Mouse (Mus musculus) heart, adult 18-20 months (tissue): ENCODE results near the gene Fas. TPM values are rescaled to one million over a fixed set of nuclear protein-coding genes. Genes with fewer than 3 reads are reported as not detected.

ENCODE experiments used
- DNase-seq, 2 experiments: peaks; one replicate each; pipeline ENCODE4 v3.0.0; 2021 to 2022; ENCODE audit warnings: mixed read lengths in 1 of 2
- long read RNA-seq, 2 experiments: library from polyadenylated mRNA; stranded (forward); transcript quantifications; one replicate each; pipeline ENCODE4 v2.0.0; 2021
- total RNA-seq, 2 experiments: library from RNA; stranded (reverse); gene quantifications; 2 replicates each; pipeline ENCODE4 v1.2.3; 2021

The Fas gene
- total RNA-seq, result 10 to 100 TPM; 13.9 to 18.8 TPM
- long read RNA-seq, experiment 1, transcript Fas-201 (9 exons, 1,481 nt), result major isoform, 9 of 12 reads
- long read RNA-seq, experiment 1, partial matches to known transcripts, result 3 of 12 reads
- long read RNA-seq, experiment 1, other reads (novel, unspliced or antisense), result 0 of 12 reads
- long read RNA-seq, experiment 2, transcript Fas-201 (9 exons, 1,481 nt), result major isoform, 6 of 13 reads
- long read RNA-seq, experiment 2, partial matches to known transcripts, result 5 of 13 reads
- long read RNA-seq, experiment 2, other reads (novel, unspliced or antisense), result 1 of 13 reads

GRCm38 (mm10) chr19:34289948-34290789 is at the start of gene Fas:
Fas (plus strand) TSS chr19:34290666.
- DNase-seq, result peak; percentile 87 to 93

DNA sequence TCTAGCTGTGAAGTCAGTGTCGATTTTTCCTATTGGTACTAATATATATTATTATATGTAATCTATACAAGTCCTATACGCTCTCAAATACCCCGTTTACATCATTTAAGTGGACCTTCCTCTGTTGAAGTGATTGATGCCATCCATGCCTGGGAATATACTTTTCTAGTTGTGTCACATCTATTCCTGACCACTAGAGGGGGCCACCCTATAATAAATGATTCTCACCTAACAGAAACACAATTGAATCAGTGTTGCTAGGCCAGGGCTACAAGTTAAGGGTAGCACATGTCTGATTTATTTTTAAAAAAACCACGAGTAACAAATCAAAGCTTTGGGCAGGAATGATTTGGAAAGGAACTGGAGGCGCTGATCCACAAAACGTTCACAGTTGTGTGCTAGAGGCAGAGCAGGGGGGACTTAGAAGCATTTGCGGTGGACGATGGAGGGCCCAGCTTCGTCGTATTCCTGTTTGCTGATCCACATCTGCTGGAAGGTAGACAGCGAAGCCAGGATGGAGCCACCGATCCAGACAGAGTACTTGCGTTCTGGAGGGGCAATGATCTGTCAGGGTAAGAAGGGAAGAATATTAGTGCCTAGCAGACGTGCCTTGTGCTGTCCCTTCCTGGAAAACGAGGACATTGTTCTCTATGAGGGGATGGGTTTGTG is 49.1 kb upstream of the Fas start:
- peak in 1 of 2 experiments; percentile 63 for DNase-seq

DNA sequence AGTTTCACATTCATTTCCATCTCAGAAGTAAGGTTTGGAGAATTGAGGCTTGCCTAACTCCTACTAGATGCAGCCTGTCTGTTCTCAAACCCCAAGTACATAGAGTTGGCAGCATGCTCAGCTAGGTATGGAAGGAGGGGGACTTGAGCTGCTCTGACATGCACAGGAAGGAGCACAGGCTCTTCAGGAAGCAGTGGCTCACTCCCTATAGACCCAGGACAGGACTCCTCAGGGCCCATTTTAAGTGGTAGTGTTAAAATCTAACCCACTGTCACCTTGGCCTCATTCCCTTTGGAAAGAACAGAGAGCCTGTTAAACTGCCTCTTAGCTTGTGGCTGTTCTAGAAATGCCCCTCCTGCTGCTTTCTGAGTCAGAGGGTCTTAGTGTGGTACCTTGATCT is 47.5 kb upstream of the Fas start:
- DNase-seq, result no peak

GRCm38 (mm10) chr19:34244056-34244455 is 46.4 kb upstream of the Fas start:
- peak; percentile 77 to 87 for DNase-seq

GRCm38 (mm10) chr19:34248558-34248957 is 41.9 kb upstream of the Fas start:
- DNase-seq, result no peak

- DNase-seq, result no peak
Observed at GRCm38 (mm10) chr19:34250621-34251020, 39.8 kb upstream of the Fas start.

DNA sequence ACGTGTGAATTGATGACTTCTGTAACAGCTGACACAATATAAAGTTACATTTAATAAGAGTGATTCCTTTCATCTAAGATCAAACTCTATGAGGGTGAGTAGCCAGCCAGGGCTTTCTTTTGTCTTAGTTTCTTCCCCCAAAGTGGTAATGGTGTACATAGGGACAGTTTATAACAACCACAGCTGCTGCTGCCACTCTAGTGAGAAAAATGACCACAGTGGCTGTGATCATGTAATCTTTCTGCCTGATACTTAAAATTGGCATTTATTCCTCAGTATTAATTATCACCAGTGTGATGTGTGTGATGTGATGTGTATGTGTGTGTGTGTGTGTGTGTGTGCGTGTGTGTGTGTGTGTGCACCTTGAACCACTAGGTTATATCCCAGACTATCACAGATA is 38.6 kb upstream of the Fas start:
- DNase-seq, result no peak

DNA sequence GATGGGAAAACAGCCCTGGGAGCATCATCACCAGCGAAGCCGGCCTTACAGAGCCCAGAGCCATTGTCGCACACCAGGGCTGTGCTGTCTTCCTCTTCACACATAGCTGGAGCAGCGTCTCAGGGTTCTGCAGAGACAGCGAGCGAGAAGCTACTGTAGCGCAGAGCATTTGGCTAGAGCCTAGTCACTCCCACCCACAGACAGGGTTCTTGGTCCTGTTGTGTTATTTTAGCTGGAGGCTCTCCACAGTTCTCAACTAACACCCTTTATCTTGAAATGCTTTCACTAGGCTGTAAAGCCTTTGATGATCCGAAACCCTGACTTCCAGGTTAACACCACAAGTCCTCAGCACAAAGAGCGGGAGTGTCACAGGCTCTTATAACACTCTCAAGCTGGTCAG is 38.0 kb upstream of the Fas start:
- DNase-seq, result no peak

- DNase-seq, result peak; percentile 38 to 39
Observed at GRCm38 (mm10) chr19:34254101-34254879, 36.2 kb upstream of the Fas start.

GRCm38 (mm10) chr19:34254880-34255681 is 35.4 kb upstream of the Fas start, which contains the start of gene Acta2:
Acta2 (minus strand) TSS chr19:34255590.
- no peak for DNase-seq

- DNase-seq, result no peak
Observed at GRCm38 (mm10) chr19:34256149-34256548, 34.3 kb upstream of the Fas start.

DNA sequence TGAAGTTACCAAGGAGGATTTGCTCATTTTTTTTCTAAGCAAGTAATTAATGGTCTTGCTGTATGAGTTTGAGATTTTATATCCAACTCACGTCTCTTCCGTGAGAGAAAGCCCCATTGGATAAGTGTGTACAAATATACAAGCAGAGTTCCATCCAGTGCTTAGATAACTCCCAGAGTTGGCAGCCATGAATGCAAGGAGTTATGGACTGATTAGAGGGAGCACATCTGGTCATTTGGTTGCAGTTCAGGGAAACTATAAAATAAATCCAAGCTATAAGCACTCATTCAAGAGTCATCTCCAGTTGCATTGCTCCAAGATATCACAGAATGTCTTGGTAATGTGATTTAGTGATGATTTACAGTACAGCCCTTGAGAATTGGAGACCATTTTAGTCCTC is 33.5 kb upstream of the Fas start:
- no peak for DNase-seq

GRCm38 (mm10) chr19:34262273-34262974 is 28.0 kb upstream of the Fas start:
- peak in 1 of 2 experiments; percentile 42 for DNase-seq

DNA sequence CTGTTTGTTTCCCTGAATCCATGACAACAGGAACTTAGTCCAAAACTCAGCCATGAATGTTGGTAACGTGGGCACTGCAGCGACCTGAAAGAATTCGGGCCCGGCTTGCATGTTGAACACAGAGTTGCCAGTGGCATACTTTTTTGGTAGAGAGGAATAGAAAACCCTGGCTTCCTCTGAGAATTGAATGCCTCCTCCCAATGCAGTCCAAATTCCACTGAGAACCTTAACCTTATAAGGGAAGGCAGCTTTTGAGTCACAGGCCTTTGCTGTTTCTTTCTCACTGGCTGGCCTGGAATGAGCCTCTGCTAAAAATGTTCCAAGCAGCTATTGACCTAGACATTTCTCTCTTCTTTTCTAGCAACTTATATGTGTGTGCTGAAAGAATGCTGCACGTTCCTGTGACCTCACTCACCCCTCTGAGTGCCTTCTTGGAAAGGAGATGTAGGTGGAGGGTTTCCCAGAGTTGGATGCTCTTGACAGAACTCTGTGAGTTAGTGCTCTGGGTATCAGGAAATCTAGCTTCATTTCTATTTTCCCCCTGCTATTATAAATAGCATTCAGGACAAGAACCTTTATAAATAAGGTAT is 24.8 kb upstream of the Fas start:
- peak; percentile 41 to 68 for DNase-seq

DNA sequence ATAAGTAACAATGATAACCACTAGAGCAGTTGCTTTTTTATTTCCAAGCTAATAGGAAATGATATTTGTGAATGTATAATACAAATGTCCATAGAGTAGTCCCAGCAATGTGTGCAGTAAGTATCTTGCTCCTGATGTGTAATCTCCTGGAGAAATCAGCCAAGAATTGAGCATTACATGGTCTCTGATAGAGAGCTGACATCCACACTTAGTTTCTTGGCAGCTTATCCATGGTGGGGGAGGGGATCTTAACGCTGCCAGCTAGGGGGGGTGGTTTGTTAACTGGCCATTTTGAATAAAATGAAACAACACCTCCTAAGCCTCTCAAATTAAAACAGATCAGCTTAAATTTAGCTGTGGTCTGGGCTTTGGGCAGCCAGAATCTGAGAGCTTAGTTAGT is 21.5 kb upstream of the Fas start:
- DNase-seq, result no peak

DNA sequence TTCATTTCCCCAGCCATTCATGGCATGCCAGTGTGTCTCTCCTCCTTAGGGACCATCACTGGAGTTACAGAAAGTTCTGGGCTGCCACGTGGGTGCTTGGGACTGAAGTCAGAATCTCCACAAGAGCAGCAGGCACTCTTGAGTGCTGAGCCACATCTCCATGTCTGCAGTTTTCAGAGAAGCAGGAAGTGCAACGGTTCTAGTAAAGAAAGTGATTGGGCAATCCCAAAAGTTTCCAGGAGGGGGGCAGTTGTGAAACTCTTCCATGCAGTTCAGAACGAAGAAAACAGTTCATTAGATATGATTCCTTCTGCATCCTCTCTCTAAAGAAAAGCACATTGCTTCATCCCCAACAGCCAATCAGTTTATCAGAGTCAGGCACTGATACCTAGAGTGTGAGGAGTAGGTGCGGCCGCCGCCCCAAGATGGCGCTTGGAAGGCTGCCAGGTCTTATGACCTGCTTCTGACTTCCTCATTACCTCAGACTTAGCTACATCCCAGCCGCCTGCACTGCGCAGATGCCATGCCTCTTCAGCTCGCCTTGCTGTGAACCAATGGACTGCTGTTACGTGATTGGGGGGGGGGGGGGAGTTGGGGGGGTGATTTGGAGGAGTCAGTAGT is 20.2 kb upstream of the Fas start:
- DNase-seq, result peak; percentile 28 to 34

DNA sequence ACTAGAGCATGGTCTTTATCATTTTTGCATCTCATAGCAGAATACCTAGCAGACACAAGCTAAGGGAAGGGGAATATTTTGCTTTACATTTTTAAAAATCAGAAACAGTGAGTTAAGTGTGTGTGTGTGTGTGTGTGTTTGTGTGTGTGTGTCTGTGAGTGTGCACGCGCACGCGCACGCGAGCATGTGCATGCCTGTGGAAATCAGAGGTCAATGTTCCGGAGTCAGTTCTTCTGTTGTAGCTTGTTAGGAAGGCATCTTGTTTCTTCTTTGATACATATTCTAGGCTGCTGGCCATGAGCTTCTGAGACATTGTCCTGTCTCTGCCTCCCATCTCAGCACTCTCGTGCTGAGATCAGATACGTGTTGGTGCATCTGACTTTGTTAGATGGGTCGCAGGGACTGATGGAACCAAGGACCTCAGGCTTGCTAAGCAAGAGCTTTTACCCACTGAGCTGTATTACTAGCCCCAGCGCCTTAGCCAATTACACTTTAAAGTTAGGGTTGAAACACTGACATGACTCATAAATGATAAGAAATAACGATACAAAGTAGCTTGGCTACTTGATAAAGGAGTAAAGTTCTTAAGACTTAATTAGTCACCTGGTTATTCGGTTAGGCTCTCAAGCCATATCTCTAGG is 19.5 kb upstream of the Fas start:
- DNase-seq, result no peak

GRCm38 (mm10) chr19:34273073-34273472 is 17.4 kb upstream of the Fas start:
- no peak for DNase-seq

DNA sequence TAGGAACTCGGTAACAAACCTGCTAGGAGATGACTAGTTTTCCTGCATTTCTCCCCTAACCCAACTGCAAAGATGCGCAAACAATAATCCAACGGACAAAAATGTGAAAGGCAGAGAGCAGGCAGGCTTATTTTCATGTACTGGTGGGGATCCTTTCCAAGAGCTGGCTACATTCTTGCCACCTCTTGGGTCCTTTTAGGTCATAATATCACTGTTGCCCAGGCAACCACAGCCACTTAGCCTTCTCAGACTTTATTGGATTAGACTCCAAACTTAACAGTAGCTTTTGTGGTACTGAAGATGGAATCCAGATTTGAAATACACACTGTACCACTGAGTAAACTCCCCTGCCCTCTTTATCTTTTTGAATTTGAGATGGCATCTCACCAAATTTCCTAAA is 12.4 kb upstream of the Fas start:
- DNase-seq, result no peak
